Mouse (Mus musculus) liver, postnatal 0 days (tissue): Measurements from ENCODE around the gene Klhl33.
A peak's percentile ranks its signal among the peaks of the same experiment; 100 is the strongest.

Experiments used
- CTCF ChIP-seq: sonication (generic); IDR thresholded peaks from 2 replicates; pipeline ENCODE4 v1.5.1; 2016; ENCODE audit warnings: antibody characterized with exemption, low read depth
- EP300 ChIP-seq: IDR thresholded peaks from 2 replicates; pipeline ENCODE4 v1.6.1; 2016; ENCODE audit warnings: antibody characterized with exemption, low read depth, mild to moderate bottlenecking

DNA sequence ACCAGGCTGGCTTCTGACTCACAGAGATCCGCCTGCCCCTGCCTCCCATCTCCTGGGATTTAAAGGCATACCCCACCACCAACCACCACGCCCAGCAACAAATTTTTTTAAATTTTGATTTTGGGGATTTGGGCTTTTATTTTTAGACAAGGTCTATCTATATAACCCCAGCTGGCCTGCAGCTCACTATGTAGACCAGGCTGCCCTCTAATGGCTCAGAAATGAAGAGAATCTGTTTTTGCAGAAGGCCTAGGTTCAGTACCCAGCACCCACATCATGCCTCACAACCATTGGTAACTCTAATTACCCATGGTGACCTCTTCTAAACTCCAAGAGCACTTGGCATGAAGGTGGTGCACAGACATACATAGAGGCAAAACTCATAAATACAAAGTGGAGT lies 26.0 kb downstream of the Klhl33 start:
- TF ChIP-seq CTCF, result peak; percentile 12; the same call in 1 of the 2 replicates
- no peak for TF ChIP-seq EP300
